Mouse (Mus musculus): Measurements from ENCODE around the gene Rbl2. TPM values are rescaled to one million over a fixed set of nuclear protein-coding genes. Genes with fewer than 3 reads are reported as not detected.

Rbl2 gene
- polyA plus RNA-seq, 1 experiment, result 29.3 TPM

- DNase-seq (ENCODE audit: low spot score), result no peak
Measured at GRCm38 (mm10) chr8:91106271-91106670, 36.4 kb downstream of the Rbl2 start.

- DNase-seq (ENCODE audit: low spot score), result no peak
Measured at GRCm38 (mm10) chr8:91111868-91112477, 42.1 kb downstream of the Rbl2 start.

- no peak for DNase-seq (ENCODE audit: low spot score)
Measured at GRCm38 (mm10) chr8:91114428-91114827, 44.6 kb downstream of the Rbl2 start.

GRCm38 (mm10) chr8:91114910-91115309 is 45.1 kb downstream of the Rbl2 start:
- DNase-seq (ENCODE audit: low spot score), result no peak

- no peak for DNase-seq (ENCODE audit: low spot score)
Measured at GRCm38 (mm10) chr8:91117537-91117936, 47.7 kb downstream of the Rbl2 start.

- DNase-seq (ENCODE audit: low spot score), result no peak
Measured at GRCm38 (mm10) chr8:91118131-91118530, 48.3 kb downstream of the Rbl2 start.

- DNase-seq (ENCODE audit: low spot score), result no peak
Measured at GRCm38 (mm10) chr8:91124315-91124714, 54.5 kb downstream of the Rbl2 start.

GRCm38 (mm10) chr8:91126786-91127185 is 56.9 kb downstream of the Rbl2 start:
- DNase-seq (ENCODE audit: low spot score), result no peak

GRCm38 (mm10) chr8:91132731-91133130 is 62.9 kb downstream of the Rbl2 start:
- no peak for DNase-seq (ENCODE audit: low spot score)

GRCm38 (mm10) chr8:91133441-91134069 is 63.7 kb downstream of the Rbl2 start:
- peak; percentile 90 for DNase-seq (ENCODE audit: low spot score)

- DNase-seq (ENCODE audit: low spot score), result peak; percentile 89
Measured at GRCm38 (mm10) chr8:91134070-91134475, 64.2 kb downstream of the Rbl2 start.

- DNase-seq (ENCODE audit: low spot score), result no peak
Measured at GRCm38 (mm10) chr8:91134659-91135058, 64.8 kb downstream of the Rbl2 start.

GRCm38 (mm10) chr8:91135308-91136181 is 65.7 kb downstream of the Rbl2 start:
- no peak for DNase-seq (ENCODE audit: low spot score)

GRCm38 (mm10) chr8:91140828-91141227 is 71.0 kb downstream of the Rbl2 start:
- no peak for DNase-seq (ENCODE audit: low spot score)

GRCm38 (mm10) chr8:91147715-91148114 is 77.9 kb downstream of the Rbl2 start:
- DNase-seq (ENCODE audit: low spot score), result no peak

GRCm38 (mm10) chr8:91148643-91149178 is 78.9 kb downstream of the Rbl2 start:
- DNase-seq (ENCODE audit: low spot score), result no peak

GRCm38 (mm10) chr8:91149298-91149697 is 79.4 kb downstream of the Rbl2 start:
- DNase-seq (ENCODE audit: low spot score), result no peak

- DNase-seq (ENCODE audit: low spot score), result no peak
Measured at GRCm38 (mm10) chr8:91151531-91151930, 81.7 kb downstream of the Rbl2 start.

GRCm38 (mm10) chr8:91153831-91154230 is 84.0 kb downstream of the Rbl2 start:
- DNase-seq (ENCODE audit: low spot score), result no peak

- DNase-seq (ENCODE audit: low spot score), result no peak
Measured at GRCm38 (mm10) chr8:91154564-91154963, 84.7 kb downstream of the Rbl2 start.

GRCm38 (mm10) chr8:91158617-91159016 is 88.8 kb downstream of the Rbl2 start:
- no peak for DNase-seq (ENCODE audit: low spot score)
